Mouse (Mus musculus): ENCODE measurements around the gene Hist1h2bc. TPM values are rescaled to one million over a fixed set of nuclear protein-coding genes. Genes with fewer than 3 reads are reported as not detected.
"Not testable (repeated sequence)": the region's sequence is repeated elsewhere in the genome, so short reads cannot be mapped to it uniquely, and the experiment has no call there.

Hist1h2bc gene
- polyA plus RNA-seq, 1 experiment from 2014 or later: 35.6 TPM

- Histone ChIP-seq H3K4me3 (no peak overlapping the region), H3K4me2 (replicated peaks) (no peak overlapping the region), H3K27ac (no peak overlapping the region), H3K9me3 (no peaks in the 10 kb centered on the region), H3K9ac (no peak overlapping the region), H3K36me3 (no peaks in the 10 kb centered on the region), H3K4me1 (no peaks in the 10 kb centered on the region), H3K27me3 (no peaks in the 10 kb centered on the region)
- 59% methylated on average over 11 of the region's 11 CpGs for WGBS
- ATAC-seq (ENCODE audit: insufficient number of reproducible peaks, insufficient read depth, low FRiP score, low TSS enrichment): no peak
These were observed 33.2 kb downstream of the Hist1h2bc start for GRCm38 (mm10) chr13:23717176-23717575.

- not testable (repeated sequence) for H3K4me3 ChIP-seq, H3K27ac ChIP-seq, H3K36me3 ChIP-seq
These were observed 33.7 kb downstream of the Hist1h2bc start for GRCm38 (mm10) chr13:23717593-23718245.

GRCm38 (mm10) chr13:23724239-23724638 lies 40.2 kb downstream of the Hist1h2bc start:
- H3K4me2 ChIP-seq (replicated peaks): no peak overlapping the region
- H3K9ac ChIP-seq: no peak overlapping the region
- no peaks in the 10 kb centered on the region for H3K9me3 ChIP-seq
- H3K4me1 ChIP-seq: no peaks in the 10 kb centered on the region
- H3K36me3 ChIP-seq: no peaks in the 10 kb centered on the region
- no peaks in the 10 kb centered on the region for H3K27me3 ChIP-seq
- ATAC-seq (ENCODE audit: insufficient number of reproducible peaks, insufficient read depth, low FRiP score, low TSS enrichment): no peak
- 87% methylated on average over 4 of the region's 4 CpGs for WGBS
- H3K27ac ChIP-seq: no peak overlapping the region
- no peak overlapping the region for H3K4me3 ChIP-seq

More at GRCm38 (mm10) chr13:23717593-23718245, 33.7 kb downstream of the Hist1h2bc start:
- not testable (repeated sequence) for H3K4me1 ChIP-seq; H3K4me2 ChIP-seq (replicated peaks); H3K9me3 ChIP-seq; H3K9ac ChIP-seq; H3K27me3 ChIP-seq; ATAC-seq (ENCODE audit: insufficient number of reproducible peaks, insufficient read depth, low FRiP score, low TSS enrichment)
- WGBS: 18% methylated on average over 2 of the region's 2 CpGs

GRCm38 (mm10) chr13:23725213-23725612 lies 41.2 kb downstream of the Hist1h2bc start:
- H3K36me3 ChIP-seq: no peaks in the 10 kb centered on the region
- H3K9me3 ChIP-seq: no peaks in the 10 kb centered on the region
- H3K4me1 ChIP-seq: no peaks in the 10 kb centered on the region
- no peak for ATAC-seq (ENCODE audit: insufficient number of reproducible peaks, insufficient read depth, low FRiP score, low TSS enrichment)
- no peak overlapping the region for H3K4me3 ChIP-seq
- no peak overlapping the region for H3K27ac ChIP-seq
- no peak overlapping the region for H3K9ac ChIP-seq
- no peak overlapping the region for H3K4me2 ChIP-seq (replicated peaks)
- WGBS: no CpG with 5 or more reads among the region's 1 CpGs
- H3K27me3 ChIP-seq: no peaks in the 10 kb centered on the region

- WGBS: 90% methylated on average over 18 of the region's 18 CpGs
- H3K27me3 ChIP-seq: no peaks in the 10 kb centered on the region
- no peak overlapping the region for H3K9ac ChIP-seq
- no peak overlapping the region for H3K27ac ChIP-seq
- H3K4me1 ChIP-seq: no peaks in the 10 kb centered on the region
- H3K4me3 ChIP-seq: no peak overlapping the region
- ATAC-seq (ENCODE audit: insufficient number of reproducible peaks, insufficient read depth, low FRiP score, low TSS enrichment): no peak
- H3K9me3 ChIP-seq: no peaks in the 10 kb centered on the region
- no peaks in the 10 kb centered on the region for H3K36me3 ChIP-seq
- H3K4me2 ChIP-seq (replicated peaks): no peak overlapping the region
These were observed 44.6 kb downstream of the Hist1h2bc start for GRCm38 (mm10) chr13:23728472-23729191.

GRCm38 (mm10) chr13:23729192-23729525 lies 45.2 kb downstream of the Hist1h2bc start:
- Histone ChIP-seq H3K4me2 (replicated peaks) (no peak overlapping the region), H3K9me3 (no peaks in the 10 kb centered on the region), H3K36me3 (no peaks in the 10 kb centered on the region), H3K27me3 (no peaks in the 10 kb centered on the region), H3K4me1 (no peaks in the 10 kb centered on the region), H3K9ac (no peak overlapping the region), H3K27ac (no peak overlapping the region), H3K4me3 (no peak overlapping the region)
- 93% methylated on average over 9 of the region's 9 CpGs for WGBS
- no peak for ATAC-seq (ENCODE audit: insufficient number of reproducible peaks, insufficient read depth, low FRiP score, low TSS enrichment)

- no peak for ATAC-seq (ENCODE audit: insufficient number of reproducible peaks, insufficient read depth, low FRiP score, low TSS enrichment)
These were observed 45.7 kb downstream of the Hist1h2bc start for GRCm38 (mm10) chr13:23729706-23730105.

GRCm38 (mm10) chr13:23730479-23730878 lies 46.5 kb downstream of the Hist1h2bc start:
- no peaks in the 10 kb centered on the region for H3K9me3 ChIP-seq
- no peak overlapping the region for H3K9ac ChIP-seq
- H3K27ac ChIP-seq: no peak overlapping the region
- no peaks in the 10 kb centered on the region for H3K4me1 ChIP-seq
- H3K4me2 ChIP-seq (replicated peaks): no peak overlapping the region
- no peaks in the 10 kb centered on the region for H3K36me3 ChIP-seq
- no peak overlapping the region for H3K4me3 ChIP-seq
- no peak for ATAC-seq (ENCODE audit: insufficient number of reproducible peaks, insufficient read depth, low FRiP score, low TSS enrichment)
- no peaks in the 10 kb centered on the region for H3K27me3 ChIP-seq
- 43% methylated on average over 8 of the region's 8 CpGs for WGBS

More at GRCm38 (mm10) chr13:23729706-23730105, 45.7 kb downstream of the Hist1h2bc start:
- H3K27ac ChIP-seq: no peak overlapping the region
- no peaks in the 10 kb centered on the region for H3K27me3 ChIP-seq
- H3K4me1 ChIP-seq: no peaks in the 10 kb centered on the region
- no peak overlapping the region for H3K9ac ChIP-seq
- no peak overlapping the region for H3K4me2 ChIP-seq (replicated peaks)
- H3K36me3 ChIP-seq: no peaks in the 10 kb centered on the region
- no peak overlapping the region for H3K4me3 ChIP-seq
- WGBS: 87% methylated on average over 5 of the region's 5 CpGs
- no peaks in the 10 kb centered on the region for H3K9me3 ChIP-seq

GRCm38 (mm10) chr13:23732156-23732804 lies 48.3 kb downstream of the Hist1h2bc start:
- 24% methylated on average over 8 of the region's 8 CpGs for WGBS
- Histone ChIP-seq H3K27me3 (no peaks in the 10 kb centered on the region), H3K4me3 (no peak overlapping the region), H3K9ac (no peak overlapping the region), H3K36me3 (no peaks in the 10 kb centered on the region), H3K4me2 (replicated peaks) (no peak overlapping the region), H3K4me1 (no peaks in the 10 kb centered on the region), H3K9me3 (no peaks in the 10 kb centered on the region), H3K27ac (no peak overlapping the region)
- ATAC-seq (ENCODE audit: insufficient number of reproducible peaks, insufficient read depth, low FRiP score, low TSS enrichment): no peak

- Histone ChIP-seq H3K27me3 (no peaks in the 10 kb centered on the region), H3K9me3 (no peaks in the 10 kb centered on the region), H3K27ac (no peak overlapping the region), H3K4me3 (no peak overlapping the region), H3K9ac (no peak overlapping the region), H3K36me3 (no peaks in the 10 kb centered on the region), H3K4me2 (replicated peaks) (no peak overlapping the region), H3K4me1 (peaks cover 8% of the 10 kb centered on the region; the same call in 1 of the 2 replicates)
- ATAC-seq (ENCODE audit: insufficient number of reproducible peaks, insufficient read depth, low FRiP score, low TSS enrichment): no peak
- WGBS: 81% methylated on average over 5 of the region's 5 CpGs
These were observed 53.1 kb downstream of the Hist1h2bc start for GRCm38 (mm10) chr13:23737091-23737490.

- Histone ChIP-seq H3K9me3 (no peaks in the 10 kb centered on the region), H3K4me2 (replicated peaks) (peak overlapping the region; percentile 92), H3K9ac (peak overlapping the region; percentile 83), H3K36me3 (no peaks in the 10 kb centered on the region), H3K27me3 (no peaks in the 10 kb centered on the region), H3K27ac (peak overlapping the region; percentile 99), H3K4me3 (peak overlapping the region; percentile 62; the same call in 1 of the 2 replicates), H3K4me1 (peaks cover 8% of the 10 kb centered on the region; the same call in 1 of the 2 replicates)
- ATAC-seq (ENCODE audit: insufficient number of reproducible peaks, insufficient read depth, low FRiP score, low TSS enrichment): no peak
- 26% methylated on average over 4 of the region's 4 CpGs for WGBS
These were observed 54.0 kb downstream of the Hist1h2bc start for GRCm38 (mm10) chr13:23738041-23738440.

- Histone ChIP-seq H3K27ac (peak within 1 kb of the TSS; percentile 99), H3K4me3 (peak within 1 kb of the TSS; percentile 62), H3K4me2 (replicated peaks) (peak within 1 kb of the TSS; percentile 92), H3K4me1 (peaks cover 8% of the 10 kb centered on the region; the same call in 1 of the 2 replicates), H3K27me3 (no peaks in the 10 kb centered on the region), H3K9ac (peak within 1 kb of the TSS; percentile 83), H3K9me3 (no peaks in the 10 kb centered on the region), H3K36me3 (no peaks in the 10 kb centered on the region)
- WGBS: under 1% methylated on average over 38 of the region's 38 CpGs
- peak; percentile 92 for ATAC-seq (ENCODE audit: insufficient number of reproducible peaks, insufficient read depth, low FRiP score, low TSS enrichment)
These were observed 54.7 kb downstream of the Hist1h2bc start, which contains the start of gene Hist1h1c for GRCm38 (mm10) chr13:23738677-23739068. Hist1h1c (plus strand) TSS chr13:23738808.
